In the genomic region with DNA sequence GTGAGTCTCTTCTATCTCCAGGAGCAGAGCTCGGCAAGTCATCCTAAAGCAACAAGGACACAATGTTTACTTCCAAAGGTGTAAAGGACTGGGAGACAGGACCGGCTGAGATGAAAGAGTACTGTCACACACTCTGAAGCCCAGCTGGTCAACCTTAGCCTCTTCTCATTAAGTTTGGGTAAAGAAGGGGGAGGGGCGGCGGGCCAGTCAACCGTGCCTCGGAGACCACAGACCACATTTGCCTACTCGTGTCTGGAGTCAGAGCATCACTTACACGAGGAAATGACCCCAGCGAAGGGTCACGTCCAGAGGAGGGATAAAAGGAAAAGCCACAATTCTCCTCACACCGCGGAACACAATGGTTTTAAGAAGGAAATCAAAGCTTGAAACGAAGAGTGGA, we compare ENCODE assay signal across 8 mouse cellular contexts. TPM values are rescaled to one million over a fixed set of nuclear protein-coding genes. Genes with fewer than 3 reads are reported as not detected.
DNase-seq lines count a peak whose midpoint lies in the region; ATAC-seq and TF ChIP-seq lines count a peak whose summit lies in the region.

No protein-coding gene starts in this region.

- H3K9me3 ChIP-seq in lung, embryonic 14.5 days (ENCODE audit: low read depth, low read length), result no peaks in the 10 kb centered on the region
- H3K9me3 ChIP-seq in embryonic facial prominence, embryonic 15.5 days (replicated peaks), result no peaks in the 10 kb centered on the region; the same call in 1 of the 2 replicates
- no peaks in the 10 kb centered on the region for H3K9me3 ChIP-seq in limb, embryonic 14.5 days (ENCODE audit: control insufficient read depth, low read length)

- peak overlapping the region; percentile 84 for H3K9ac ChIP-seq in lung, embryonic 14.5 days
- peak overlapping the region; percentile 88 for H3K9ac ChIP-seq in embryonic facial prominence, embryonic 15.5 days
- H3K9ac ChIP-seq in limb, embryonic 14.5 days (ENCODE audit: low read depth, low read length, severe bottlenecking), result peak overlapping the region; percentile 89

- no peak for ATAC-seq in lung, embryonic 14.5 days (ENCODE audit: insufficient read depth)
- no peak for ATAC-seq in embryonic facial prominence, embryonic 15.5 days (ENCODE audit: insufficient number of reproducible peaks, low FRiP score, low TSS enrichment, low read depth)
- no peak for ATAC-seq in limb, embryonic 14.5 days (ENCODE audit: low FRiP score, low read depth)

- no peak for DNase-seq in lung, embryonic 14.5 days
- no peak for DNase-seq in lung, adult 18-20 months
- no peak for DNase-seq in limb, embryonic 14.5 days (ENCODE audit: low spot score)
- no peak for DNase-seq in cerebellum, postnatal 4 days (ENCODE audit: low spot score in 2 of 2)
- no peak for DNase-seq in adrenal gland, postnatal 4 days (ENCODE audit: low spot score in 2 of 2)
- no peak for DNase-seq in layer of hippocampus, adult 11-12 months (ENCODE audit: low spot score)

- no peaks in the 10 kb centered on the region for H3K27me3 ChIP-seq in lung, embryonic 14.5 days (ENCODE audit: insufficient read depth, low read length)
- H3K27me3 ChIP-seq in embryonic facial prominence, embryonic 15.5 days, result no peaks in the 10 kb centered on the region
- H3K27me3 ChIP-seq in limb, embryonic 14.5 days (ENCODE audit: control insufficient read depth, insufficient read depth, low read length), result no peaks in the 10 kb centered on the region

- WGBS in lung, embryonic 14.5 days, result under 1% methylated on average over 13 of the region's 13 CpGs
- whole genome bisulfite sequencing in embryonic facial prominence, embryonic 15.5 days, result under 1% methylated on average over 13 of the region's 13 CpGs
- under 1% methylated on average over 13 of the region's 13 CpGs for WGBS in limb, embryonic 14.5 days
- under 1% methylated on average over 13 of the region's 13 CpGs for WGBS in olfactory bulb, adult 2 months

- H3K4me1 ChIP-seq in lung, embryonic 14.5 days (ENCODE audit: insufficient read depth), result peaks cover 25% of the 10 kb centered on the region
- peaks cover 62% of the 10 kb centered on the region for H3K4me1 ChIP-seq in embryonic facial prominence, embryonic 15.5 days
- H3K4me1 ChIP-seq in limb, embryonic 14.5 days (ENCODE audit: control insufficient read depth, insufficient read depth, low read length), result peaks cover 23% of the 10 kb centered on the region
- peaks cover 18% of the 10 kb centered on the region for H3K4me1 ChIP-seq in olfactory bulb, adult 2 months (ENCODE audit: control insufficient read depth, insufficient read depth, low read length)

- peak overlapping the region; percentile 88 for H3K27ac ChIP-seq in lung, embryonic 14.5 days (ENCODE audit: low read depth)
- H3K27ac ChIP-seq in embryonic facial prominence, embryonic 15.5 days (replicated peaks), result peak overlapping the region; percentile 93
- 0 out of 2 replicates have a peak overlapping the region, but pooled peaks have one; percentile 79 for H3K27ac ChIP-seq in limb, embryonic 14.5 days (replicated peaks; ENCODE audit: low read depth, low read length)
- H3K27ac ChIP-seq in olfactory bulb, adult 2 months (ENCODE audit: insufficient read depth, low read depth, low read length), result no peak overlapping the region

- TF ChIP-seq CTCF in lung, embryonic 14.5 days (IDR thresholded peaks at IDR 0.05; ENCODE audit: low read depth), result no peak
- TF ChIP-seq CTCF in olfactory bulb, adult 2 months (IDR thresholded peaks at IDR 0.05; ENCODE audit: insufficient read depth, low read depth, low read length), result no peak

- no peaks in the 10 kb centered on the region for H3K36me3 ChIP-seq in lung, embryonic 14.5 days (ENCODE audit: insufficient read depth)
- H3K36me3 ChIP-seq in embryonic facial prominence, embryonic 15.5 days, result no peaks in the 10 kb centered on the region
- H3K36me3 ChIP-seq in limb, embryonic 14.5 days (ENCODE audit: control insufficient read depth, insufficient read depth, low read length), result no peaks in the 10 kb centered on the region

- H3K4me2 ChIP-seq in lung, embryonic 14.5 days, result peak overlapping the region; percentile 66
- peak overlapping the region; percentile 82 for H3K4me2 ChIP-seq in embryonic facial prominence, embryonic 15.5 days (replicated peaks)
- peak overlapping the region; percentile 91 for H3K4me2 ChIP-seq in limb, embryonic 14.5 days (replicated peaks; ENCODE audit: low read depth, low read length, severe bottlenecking)

- no peak for TF ChIP-seq POLR2A in limb, embryonic 14.5 days (IDR thresholded peaks at IDR 0.05; ENCODE audit: borderline replicate concordance, extremely low read depth, insufficient read depth, insufficient read length)
- no peak for TF ChIP-seq POLR2A in olfactory bulb, adult 2 months (IDR thresholded peaks at IDR 0.05; ENCODE audit: insufficient read depth, low read depth, low read length)

- H3K4me3 ChIP-seq in lung, embryonic 14.5 days (ENCODE audit: low read depth, low read length), result peak overlapping the region; percentile 79
- peak overlapping the region; percentile 83 for H3K4me3 ChIP-seq in embryonic facial prominence, embryonic 15.5 days (replicated peaks)
- H3K4me3 ChIP-seq in limb, embryonic 14.5 days (replicated peaks; ENCODE audit: low read length), result peak overlapping the region; percentile 82
- H3K4me3 ChIP-seq in olfactory bulb, adult 2 months (ENCODE audit: insufficient read depth, low read depth, low read length), result peak overlapping the region; percentile 51

RNA-seq across cellular contexts. Expression of gene Sh3pxd2a, which starts 1.0 kb away (rescaled TPM):
- 10.2 and 12.0 TPM in 2 replicates for polyA plus RNA-seq in lung, embryonic 14.5 days (2014; fragmentation: Nextera tagmentation; extraction: Ambion mirVana)
- polyA plus RNA-seq in embryonic facial prominence, embryonic 15.5 days (2015; fragmentation: Nextera tagmentation; extraction: Ambion mirVana), result 15.8 and 16.0 TPM in 2 replicates
- 61.7 and 66.8 TPM in 2 replicates for polyA plus RNA-seq in limb, embryonic 14.5 days (2012; rRNA removed)
- 17.1 and 19.8 TPM in 2 replicates for polyA plus RNA-seq in limb, embryonic 14.5 days (2014; fragmentation: Nextera tagmentation; extraction: Ambion mirVana)
- not detected in 2 replicates for polyA plus RNA-seq in olfactory bulb, adult 2 months (2012; ENCODE audit: insufficient read depth, insufficient read length, low replicate concordance, missing spikeins)
- 10 to 100 TPM; 81.7 to 88.7 TPM for total RNA-seq in adrenal gland, postnatal 4 days (2021)
